Mouse (Mus musculus) C2C12 (cell line): ENCODE data around the gene Actr5. TPM values are rescaled to one million over a fixed set of nuclear protein-coding genes. Genes with fewer than 3 reads are reported as not detected.

ENCODE experiments used
- H3K27me3 ChIP-seq: one replicate; pipeline ENCODE4 v1.6.1; 2011; ENCODE audit not compliant: control insufficient read depth, insufficient read depth, insufficient read length
- H3K36me3 ChIP-seq: one replicate; pipeline ENCODE4 v1.6.1; 2011; ENCODE audit not compliant: control insufficient read depth, insufficient read depth
- H3K4me3 ChIP-seq: one replicate; pipeline ENCODE4 v1.5.1; 2011; ENCODE audit warnings: mild to moderate bottlenecking, control low read depth; ENCODE audit not compliant: poor library complexity, insufficient read depth, severe bottlenecking
- H3K79me2 ChIP-seq: one replicate; pipeline ENCODE4 v1.6.1; 2011; ENCODE audit not compliant: control insufficient read depth, insufficient read depth
- H3K79me3 ChIP-seq: one replicate; pipeline ENCODE4 v1.6.1; 2011; ENCODE audit warnings: low read depth, control low read depth
- H3ac ChIP-seq: one replicate; pipeline ENCODE3; 2011; ENCODE audit warnings: low read depth; ENCODE audit not compliant: control insufficient read depth, insufficient read length
- CEBPB ChIP-seq: IDR thresholded peaks from one replicate; pipeline ENCODE4 v1.6.1; 2011; ENCODE audit warnings: low read depth, mild to moderate bottlenecking, control low read depth, moderate library complexity
- CTCF ChIP-seq: IDR thresholded peaks from one replicate; pipeline ENCODE4 v1.5.1; 2011; ENCODE audit not compliant: control insufficient read depth, insufficient read depth, insufficient read length
- FOSL1 ChIP-seq: IDR thresholded peaks from one replicate; pipeline ENCODE4 v1.8.0; 2011; ENCODE audit warnings: mild to moderate bottlenecking, low read length; ENCODE audit not compliant: poor library complexity, insufficient read depth, severe bottlenecking
- MAX ChIP-seq: IDR thresholded peaks from one replicate; pipeline ENCODE4 v1.6.1; 2011; ENCODE audit warnings: mild to moderate bottlenecking, control low read depth
- MYOD1 ChIP-seq: IDR thresholded peaks from one replicate; pipeline ENCODE4 v1.6.1; 2011; ENCODE audit warnings: low read depth; ENCODE audit not compliant: control insufficient read depth, insufficient read length
- MYOG ChIP-seq: IDR thresholded peaks from one replicate; pipeline ENCODE4 v1.6.1; 2011; ENCODE audit not compliant: control insufficient read depth, insufficient read length; ENCODE audit errors: extremely low read depth
- USF1 ChIP-seq: IDR thresholded peaks from one replicate; pipeline ENCODE4 v1.6.1; 2011; ENCODE audit warnings: low read depth, mild to moderate bottlenecking, control low read depth, moderate library complexity
- polyA plus RNA-seq: library from polyadenylated mRNA; unstranded; fragments of >200 nt; fragmentation: generic; extraction: Trizol; gene quantifications from one replicate; pipeline ENCODE4 v1.2.1, GENCODE M21; 2012; ENCODE audit warnings: missing spikeins

Gene Actr5
- polyA plus RNA-seq, 1 experiment, result 8.7 TPM

DNA sequence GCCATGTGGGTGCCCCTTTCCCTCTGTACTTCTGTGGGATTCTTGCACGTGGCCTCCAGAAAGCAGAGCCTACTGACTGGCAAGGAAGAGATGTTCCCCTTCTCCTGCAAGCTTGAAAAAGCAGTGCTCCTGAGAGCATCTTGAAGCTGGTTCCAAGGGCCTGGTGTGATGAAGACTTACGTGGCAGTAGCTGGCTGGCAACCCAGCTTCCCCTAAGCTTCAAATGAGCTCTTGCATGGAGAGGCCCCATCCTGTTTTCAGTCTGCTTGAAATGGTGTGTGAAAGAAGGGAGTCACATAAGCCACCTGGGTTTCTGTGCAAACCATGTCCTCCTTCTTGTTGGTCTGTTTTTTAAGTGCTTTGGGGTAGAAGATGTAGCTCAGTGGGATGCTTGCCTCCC lies 17.9 kb downstream of the Actr5 start:
- H3ac ChIP-seq, result no peak overlapping the region
- H3K79me3 ChIP-seq, result no peaks in the 10 kb centered on the region
- H3K4me3 ChIP-seq, result no peak overlapping the region
- no peak for TF ChIP-seq FOSL1
- TF ChIP-seq CTCF, result no peak
- no peak for TF ChIP-seq USF1
- no peak for TF ChIP-seq MYOG
- TF ChIP-seq CEBPB, result no peak
- TF ChIP-seq MAX, result no peak
- TF ChIP-seq MYOD1, result no peak
- H3K79me2 ChIP-seq, result no peaks in the 10 kb centered on the region
- no peaks in the 10 kb centered on the region for H3K27me3 ChIP-seq
- peaks cover 6% of the 10 kb centered on the region for H3K36me3 ChIP-seq

DNA sequence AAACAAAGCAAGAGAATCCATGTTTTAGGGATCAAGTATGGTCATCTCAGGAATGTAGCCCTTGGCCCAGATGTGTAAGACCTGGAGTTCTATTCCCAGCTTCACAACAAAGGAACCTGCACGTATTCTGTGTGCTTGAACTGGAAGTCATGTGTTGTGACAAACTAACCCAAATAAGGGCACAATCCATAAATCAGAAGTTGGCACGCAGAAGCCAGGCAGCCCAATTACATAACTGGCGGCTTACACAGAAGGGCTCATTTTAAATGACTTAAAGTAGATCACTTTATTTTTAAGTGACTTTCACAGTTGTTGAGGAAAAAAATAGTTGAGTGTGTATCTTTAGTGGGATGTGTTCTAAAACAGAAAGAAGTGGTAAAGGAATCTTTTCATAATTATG lies 19.1 kb downstream of the Actr5 start:
- no peaks in the 10 kb centered on the region for H3K79me2 ChIP-seq
- H3K4me3 ChIP-seq, result no peak overlapping the region
- TF ChIP-seq USF1, result no peak
- TF ChIP-seq MYOD1, result no peak
- no peak for TF ChIP-seq MYOG
- TF ChIP-seq FOSL1, result no peak
- TF ChIP-seq CTCF, result no peak
- TF ChIP-seq MAX, result no peak
- no peak for TF ChIP-seq CEBPB
- H3K27me3 ChIP-seq, result no peaks in the 10 kb centered on the region
- no peak overlapping the region for H3ac ChIP-seq
- H3K36me3 ChIP-seq, result no peaks in the 10 kb centered on the region
- H3K79me3 ChIP-seq, result no peaks in the 10 kb centered on the region

- H3K4me3 ChIP-seq, result no peak overlapping the region
- TF ChIP-seq MYOG, result no peak
- no peak for TF ChIP-seq CTCF
- no peaks in the 10 kb centered on the region for H3K79me2 ChIP-seq
- H3K79me3 ChIP-seq, result no peaks in the 10 kb centered on the region
- no peak overlapping the region for H3ac ChIP-seq
- H3K36me3 ChIP-seq, result no peaks in the 10 kb centered on the region
- peaks cover 6% of the 10 kb centered on the region for H3K27me3 ChIP-seq
Measured at GRCm38 (mm10) chr2:158651159-158651908, 26.6 kb downstream of the Actr5 start.

DNA sequence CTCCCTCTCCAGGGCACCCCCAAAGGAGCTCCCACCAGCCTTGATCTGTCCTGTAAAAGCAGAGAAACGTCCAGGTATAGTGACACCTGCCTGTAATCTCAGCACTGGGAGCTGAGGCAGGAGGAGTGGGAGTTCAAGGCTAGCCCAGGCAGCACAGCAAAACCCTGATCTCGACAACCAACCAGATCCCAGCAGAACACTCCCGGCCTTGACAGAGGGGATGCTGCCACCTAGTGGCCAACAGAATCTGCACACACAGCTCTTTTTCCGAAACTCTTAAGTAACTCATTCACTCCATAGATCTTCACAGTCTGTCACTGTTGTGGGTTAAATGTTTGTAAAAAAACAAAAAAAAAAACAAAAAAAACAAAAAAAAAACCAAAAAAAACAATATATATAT lies 28.3 kb downstream of the Actr5 start:
- Histone ChIP-seq H3K79me3 (no peaks in the 10 kb centered on the region), H3ac (no peak overlapping the region), H3K4me3 (no peak overlapping the region), H3K79me2 (no peaks in the 10 kb centered on the region), H3K27me3 (peaks cover 6% of the 10 kb centered on the region), H3K36me3 (no peaks in the 10 kb centered on the region)
- no peak for TF ChIP-seq CEBPB
- peak; percentile 79 for TF ChIP-seq CTCF

- Histone ChIP-seq H3K79me2 (no peaks in the 10 kb centered on the region), H3K27me3 (peaks cover 11% of the 10 kb centered on the region), H3ac (no peak overlapping the region), H3K4me3 (no peak overlapping the region), H3K79me3 (no peaks in the 10 kb centered on the region), H3K36me3 (no peaks in the 10 kb centered on the region)
- no peak for TF ChIP-seq CEBPB
- no peak for TF ChIP-seq MAX
- TF ChIP-seq USF1, result no peak
- TF ChIP-seq FOSL1, result no peak
- no peak for TF ChIP-seq CTCF
- TF ChIP-seq MYOD1, result no peak
- TF ChIP-seq MYOG, result no peak
Measured at GRCm38 (mm10) chr2:158654717-158655116, 30.0 kb downstream of the Actr5 start.

DNA sequence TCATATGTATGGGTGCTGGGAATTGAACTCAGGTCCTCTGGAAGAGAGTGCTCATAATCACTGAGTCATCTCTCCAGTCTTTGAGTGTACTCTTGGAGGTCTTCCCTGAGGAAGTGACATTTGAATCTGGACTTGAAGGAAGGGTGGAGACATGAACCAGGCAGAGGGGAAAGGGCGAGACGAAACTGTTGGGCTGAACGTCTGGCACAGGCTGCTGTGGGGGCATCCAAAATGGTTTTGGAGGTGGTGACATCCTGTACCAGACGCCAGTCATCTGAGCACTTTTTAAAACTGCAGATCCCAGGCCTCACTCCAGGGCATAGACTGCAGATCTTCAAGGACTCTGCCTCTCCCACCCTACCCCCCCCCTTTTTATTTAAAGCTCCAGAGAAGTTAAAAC lies 31.1 kb downstream of the Actr5 start:
- H3K36me3 ChIP-seq, result no peaks in the 10 kb centered on the region
- no peak overlapping the region for H3ac ChIP-seq
- H3K79me3 ChIP-seq, result no peaks in the 10 kb centered on the region
- TF ChIP-seq MYOG (no peak), MYOD1 (no peak), CEBPB (no peak), USF1 (no peak), MAX (no peak), FOSL1 (no peak), CTCF (no peak)
- no peak overlapping the region for H3K4me3 ChIP-seq
- no peaks in the 10 kb centered on the region for H3K79me2 ChIP-seq
- H3K27me3 ChIP-seq, result peaks cover 11% of the 10 kb centered on the region
